Mouse (Mus musculus) macrophage (primary cell): ENCODE measurements at regions not wholly inside any gene's neighbourhood (a gene's known extent, or its start where the extent isn't known, plus 50 kb on each side); places are given as distances from the start of the nearest gene placed in this dataset.

ENCODE experiments used
- H3K27ac ChIP-seq: fragments of 350-480 bp; formaldehyde crosslinking; 2 replicates; pipeline ENCODE4 v1.9.0; 2021
- H3K36me3 ChIP-seq: fragments of 350-480 bp; formaldehyde crosslinking; 2 replicates; pipeline ENCODE4 v1.9.0; 2021; ENCODE audit errors: inconsistent target
- H3K4me3 ChIP-seq: fragments of 350-480 bp; formaldehyde crosslinking; 2 replicates; pipeline ENCODE4 v1.9.0; 2021; ENCODE audit errors: inconsistent target
- H3K79me2 ChIP-seq: fragments of 350-480 bp; formaldehyde crosslinking; 2 replicates; pipeline ENCODE4 v1.9.0; 2021; ENCODE audit errors: inconsistent target
- WGBS: methylation state at CpG from one replicate; pipeline ENCODE4 v1.1.7; 2026; ENCODE audit warnings: inconsistent platforms; ENCODE audit not compliant: missing documents; 5-methylcytosine and 5-hydroxymethylcytosine counted together

- WGBS: 80% methylated on average over 6 of the region's 6 CpGs
- Histone ChIP-seq H3K4me3 (no peak overlapping the region), H3K27ac (peak overlapping the region; percentile 32; the same call in 1 of the 2 replicates)
Observed at GRCm38 (mm10) chr13:85359143-85359542, 70.2 kb upstream of the Rasa1 start.

GRCm38 (mm10) chr13:85352061-85352460 is 63.1 kb upstream of the Rasa1 start:
- Histone ChIP-seq H3K4me3 (no peak overlapping the region), H3K27ac (no peak overlapping the region), H3K36me3 (no peaks in the 10 kb centered on the region), H3K79me2 (no peaks in the 10 kb centered on the region)
- 93% methylated on average over 3 of the region's 3 CpGs for WGBS

More at GRCm38 (mm10) chr13:85359143-85359542, 70.2 kb upstream of the Rasa1 start:
- Histone ChIP-seq H3K79me2 (no peaks in the 10 kb centered on the region), H3K36me3 (no peaks in the 10 kb centered on the region)
